Mouse (Mus musculus) midbrain, embryonic 12.5 days (tissue): ENCODE results near the gene Mbd3. TPM values are rescaled to one million over a fixed set of nuclear protein-coding genes. Genes with fewer than 3 reads are reported as not detected.

ENCODE experiments used
- ATAC-seq: fragments of 200-750 bp; cut with Nextera tagmentation; 2 replicates; pipeline ENCODE4 v1.8.0; 2017; ENCODE audit warnings: low read depth, moderate TSS enrichment, moderate library complexity; ENCODE audit not compliant: low FRiP score
- H3K27ac ChIP-seq: fragments of 300-500 bp; sonication (generic); replicated peaks from 2 replicates; pipeline ENCODE4 v1.5.1; 2016; ENCODE audit warnings: mild to moderate bottlenecking
- H3K27me3 ChIP-seq: fragments of 300-500 bp; sonication (generic); 2 replicates; pipeline ENCODE4 v1.6.1; 2016; ENCODE audit warnings: mild to moderate bottlenecking
- H3K36me3 ChIP-seq: fragments of 300-500 bp; sonication (generic); 2 replicates; pipeline ENCODE4 v1.6.1; 2016
- H3K4me1 ChIP-seq: fragments of 300-500 bp; sonication (generic); 2 replicates; pipeline ENCODE4 v1.6.1; 2016
- H3K4me2 ChIP-seq: fragments of 300-500 bp; sonication (generic); replicated peaks from 2 replicates; pipeline ENCODE4 v1.6.1; 2016; ENCODE audit warnings: mild to moderate bottlenecking, moderate library complexity
- H3K4me3 ChIP-seq: fragments of 300-500 bp; sonication (generic); 2 replicates; pipeline ENCODE4 v1.5.1; 2016; ENCODE audit warnings: mild to moderate bottlenecking
- H3K9ac ChIP-seq: fragments of 300-500 bp; sonication (generic); replicated peaks from 2 replicates; pipeline ENCODE4 v1.6.1; 2016; ENCODE audit warnings: mild to moderate bottlenecking, moderate library complexity
- H3K9me3 ChIP-seq: fragments of 300-500 bp; sonication (generic); 2 replicates; pipeline ENCODE4 v1.6.1; 2016; ENCODE audit warnings: mild to moderate bottlenecking
- WGBS: fragments of 180-500 bp; shearing (Covaris S2); methylation state at CpG from one replicate; pipeline ENCODE4 v1.1.7; 2016; 5-methylcytosine and 5-hydroxymethylcytosine counted together
- polyA plus RNA-seq: library from polyadenylated mRNA; unstranded; fragments of >200 nt; fragmentation: Nextera tagmentation; extraction: Ambion mirVana; gene quantifications from 2 replicates; pipeline ENCODE4 v1.2.1, GENCODE M21; 2016

The Mbd3 gene
- polyA plus RNA-seq, 1 experiment from 2014 or later, result 314 TPM

- ATAC-seq, result no peak
- Histone ChIP-seq H3K27ac (no peak overlapping the region), H3K4me3 (no peak overlapping the region), H3K9me3 (no peaks in the 10 kb centered on the region), H3K9ac (no peak overlapping the region), H3K27me3 (no peaks in the 10 kb centered on the region), H3K4me1 (peaks cover 26% of the 10 kb centered on the region), H3K36me3 (peaks cover 53% of the 10 kb centered on the region), H3K4me2 (no peak overlapping the region)
- 71% methylated on average over 4 of the region's 4 CpGs for WGBS
Measured at GRCm38 (mm10) chr10:80389185-80389708, 10.1 kb downstream of the Mbd3 start.

GRCm38 (mm10) chr10:80388731-80389130 lies 10.6 kb downstream of the Mbd3 start:
- Histone ChIP-seq H3K27ac (no peak overlapping the region), H3K4me2 (no peak overlapping the region), H3K4me1 (peaks cover 30% of the 10 kb centered on the region), H3K9ac (no peak overlapping the region), H3K27me3 (no peaks in the 10 kb centered on the region), H3K9me3 (no peaks in the 10 kb centered on the region), H3K4me3 (0 out of 2 replicates have a peak overlapping the region, but pooled peaks have one; percentile 99), H3K36me3 (peaks cover 53% of the 10 kb centered on the region)
- ATAC-seq, result no peak
- WGBS, result 32% methylated on average over 2 of the region's 2 CpGs

GRCm38 (mm10) chr10:80387522-80387959 lies 11.8 kb downstream of the Mbd3 start, which contains the start of gene Mex3d:
Gene Mex3d, minus strand, starts transcription at chr10:80387659.
- Histone ChIP-seq H3K4me3 (peak within 1 kb of the TSS; percentile 99), H3K9ac (peak within 1 kb of the TSS; percentile 100), H3K27ac (peak within 1 kb of the TSS; percentile 98), H3K9me3 (no peaks in the 10 kb centered on the region), H3K27me3 (no peaks in the 10 kb centered on the region), H3K4me1 (peaks cover 41% of the 10 kb centered on the region), H3K36me3 (peaks cover 53% of the 10 kb centered on the region), H3K4me2 (peak within 1 kb of the TSS; percentile 91)
- WGBS, result 2% methylated on average over 10 of the region's 61 CpGs
- peak; percentile 13 for ATAC-seq

GRCm38 (mm10) chr10:80386735-80387471 lies 12.4 kb downstream of the Mbd3 start:
- H3K36me3 ChIP-seq, result peaks cover 53% of the 10 kb centered on the region

GRCm38 (mm10) chr10:80385811-80386734 lies 13.3 kb downstream of the Mbd3 start:
- peak overlapping the region; percentile 100 for H3K9ac ChIP-seq
- peaks cover 53% of the 10 kb centered on the region for H3K36me3 ChIP-seq
- ATAC-seq, result peak; percentile 86
- peak overlapping the region; percentile 99 for H3K4me3 ChIP-seq
- H3K27me3 ChIP-seq, result no peaks in the 10 kb centered on the region
- H3K4me1 ChIP-seq, result peaks cover 46% of the 10 kb centered on the region
- peak overlapping the region; percentile 91 for H3K4me2 ChIP-seq
- no peaks in the 10 kb centered on the region for H3K9me3 ChIP-seq
- H3K27ac ChIP-seq, result peak overlapping the region; percentile 98
- WGBS, result under 1% methylated on average over 34 of the region's 34 CpGs

More at GRCm38 (mm10) chr10:80386735-80387471, 12.4 kb downstream of the Mbd3 start:
- Histone ChIP-seq H3K4me2 (peak overlapping the region; percentile 91), H3K9me3 (no peaks in the 10 kb centered on the region), H3K4me3 (peak overlapping the region; percentile 99), H3K4me1 (peaks cover 41% of the 10 kb centered on the region), H3K9ac (peak overlapping the region; percentile 100), H3K27me3 (no peaks in the 10 kb centered on the region), H3K27ac (peak overlapping the region; percentile 98)
- no peak for ATAC-seq
- WGBS, result under 1% methylated on average over 61 of the region's 94 CpGs

- Histone ChIP-seq H3K9me3 (no peaks in the 10 kb centered on the region), H3K27ac (peak overlapping the region; percentile 98), H3K27me3 (no peaks in the 10 kb centered on the region), H3K36me3 (peaks cover 52% of the 10 kb centered on the region), H3K4me3 (peak overlapping the region; percentile 99), H3K4me2 (peak overlapping the region; percentile 91), H3K9ac (peak overlapping the region; percentile 100), H3K4me1 (peaks cover 51% of the 10 kb centered on the region)
- ATAC-seq, result peak; percentile 24
- WGBS, result 11% methylated on average over 7 of the region's 7 CpGs
Measured at GRCm38 (mm10) chr10:80385310-80385709, 14.0 kb downstream of the Mbd3 start.

- Histone ChIP-seq H3K27ac (peak overlapping the region; percentile 98), H3K27me3 (no peaks in the 10 kb centered on the region), H3K9me3 (no peaks in the 10 kb centered on the region), H3K9ac (peak overlapping the region; percentile 100), H3K4me2 (peak overlapping the region; percentile 91), H3K36me3 (peaks cover 52% of the 10 kb centered on the region), H3K4me3 (peak overlapping the region; percentile 99), H3K4me1 (peaks cover 51% of the 10 kb centered on the region)
- no peak for ATAC-seq
- 73% methylated on average over 7 of the region's 7 CpGs for WGBS
Measured at GRCm38 (mm10) chr10:80384709-80385108, 14.6 kb downstream of the Mbd3 start.

GRCm38 (mm10) chr10:80384115-80384639 lies 15.2 kb downstream of the Mbd3 start:
- no peaks in the 10 kb centered on the region for H3K27me3 ChIP-seq
- peak overlapping the region; percentile 100 for H3K9ac ChIP-seq
- peak overlapping the region; percentile 99 for H3K4me3 ChIP-seq
- peak overlapping the region; percentile 91 for H3K4me2 ChIP-seq
- 0 out of 2 replicates have a peak overlapping the region, but pooled peaks have one; percentile 98 for H3K27ac ChIP-seq
- peaks cover 55% of the 10 kb centered on the region for H3K36me3 ChIP-seq
- ATAC-seq, result no peak
- 86% methylated on average over 4 of the region's 4 CpGs for WGBS
- no peaks in the 10 kb centered on the region for H3K9me3 ChIP-seq
- H3K4me1 ChIP-seq, result peaks cover 51% of the 10 kb centered on the region

- no peak overlapping the region for H3K27ac ChIP-seq
- H3K9me3 ChIP-seq, result no peaks in the 10 kb centered on the region
- H3K9ac ChIP-seq, result peak overlapping the region; percentile 100
- H3K36me3 ChIP-seq, result peaks cover 55% of the 10 kb centered on the region
- peak overlapping the region; percentile 91 for H3K4me2 ChIP-seq
- H3K4me1 ChIP-seq, result peaks cover 47% of the 10 kb centered on the region
- no peak for ATAC-seq
- no peaks in the 10 kb centered on the region for H3K27me3 ChIP-seq
- 64% methylated on average over 4 of the region's 4 CpGs for WGBS
- H3K4me3 ChIP-seq, result peak overlapping the region; percentile 99
Measured at GRCm38 (mm10) chr10:80383431-80383830, 15.9 kb downstream of the Mbd3 start.

- Histone ChIP-seq H3K4me1 (peaks cover 40% of the 10 kb centered on the region), H3K27me3 (no peaks in the 10 kb centered on the region), H3K4me3 (peak overlapping the region; percentile 99; the same call in 1 of the 2 replicates), H3K9me3 (no peaks in the 10 kb centered on the region), H3K9ac (no peak overlapping the region), H3K4me2 (peak overlapping the region; percentile 91), H3K27ac (no peak overlapping the region), H3K36me3 (peaks cover 55% of the 10 kb centered on the region)
- WGBS, result 89% methylated on average over 7 of the region's 7 CpGs
- ATAC-seq, result no peak
Measured at GRCm38 (mm10) chr10:80382641-80383365, 16.5 kb downstream of the Mbd3 start.

GRCm38 (mm10) chr10:80377716-80378115 lies 21.6 kb downstream of the Mbd3 start:
- Histone ChIP-seq H3K4me2 (no peak overlapping the region), H3K36me3 (peaks cover 31% of the 10 kb centered on the region), H3K9me3 (no peaks in the 10 kb centered on the region), H3K9ac (no peak overlapping the region), H3K4me3 (no peak overlapping the region), H3K27me3 (peaks cover 2% of the 10 kb centered on the region; the same call in 1 of the 2 replicates), H3K27ac (no peak overlapping the region), H3K4me1 (peaks cover 11% of the 10 kb centered on the region; the same call in 1 of the 2 replicates)
- no peak for ATAC-seq
- WGBS, result 53% methylated on average over 10 of the region's 10 CpGs
